Mouse (Mus musculus): Measurements from ENCODE around the gene Gfod1.

The Gfod1 gene

DNA sequence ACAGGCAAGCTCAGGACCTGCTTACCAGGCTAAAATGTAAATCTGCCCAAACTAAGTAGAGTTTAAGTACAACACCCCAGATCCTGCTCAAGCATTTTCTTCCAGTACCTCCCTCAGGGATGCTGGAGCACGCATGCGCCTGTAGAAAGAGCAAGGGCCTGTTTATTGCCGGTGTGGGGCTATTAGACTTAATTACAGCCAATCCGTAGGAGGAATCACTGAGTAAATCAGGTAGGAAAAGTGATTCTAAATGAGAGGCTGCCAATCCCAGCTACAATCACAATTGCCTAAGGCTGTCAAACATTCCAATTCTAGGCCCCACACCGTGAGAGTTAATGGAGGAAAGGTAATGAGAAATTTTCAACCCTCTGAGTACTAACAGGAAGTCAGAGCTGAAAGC, 145.7 kb downstream of the Gfod1 start:
- DNase-seq (ENCODE audit: low spot score in 2 of 2), result no peak

DNA sequence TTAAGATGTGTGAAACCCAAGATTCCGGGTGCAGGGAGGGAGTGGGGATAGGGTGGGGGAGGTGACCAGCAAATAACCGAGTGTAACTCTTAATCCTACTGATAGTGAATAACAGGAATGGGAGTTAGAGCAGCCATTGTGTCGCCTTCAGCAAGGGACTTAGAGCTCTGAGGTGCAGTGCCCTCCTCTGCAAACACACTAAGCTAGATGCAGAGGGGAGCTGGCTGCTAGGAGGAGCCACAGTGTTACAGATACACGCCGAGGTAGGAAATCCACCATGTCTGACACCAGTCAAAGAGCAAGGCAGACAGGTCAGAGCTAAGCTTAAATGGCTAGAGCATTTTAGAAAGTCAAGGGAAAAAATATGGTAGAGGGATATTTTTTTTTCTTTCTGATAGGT, 146.6 kb downstream of the Gfod1 start:
- no peak for DNase-seq (ENCODE audit: low spot score in 2 of 2)

DNA sequence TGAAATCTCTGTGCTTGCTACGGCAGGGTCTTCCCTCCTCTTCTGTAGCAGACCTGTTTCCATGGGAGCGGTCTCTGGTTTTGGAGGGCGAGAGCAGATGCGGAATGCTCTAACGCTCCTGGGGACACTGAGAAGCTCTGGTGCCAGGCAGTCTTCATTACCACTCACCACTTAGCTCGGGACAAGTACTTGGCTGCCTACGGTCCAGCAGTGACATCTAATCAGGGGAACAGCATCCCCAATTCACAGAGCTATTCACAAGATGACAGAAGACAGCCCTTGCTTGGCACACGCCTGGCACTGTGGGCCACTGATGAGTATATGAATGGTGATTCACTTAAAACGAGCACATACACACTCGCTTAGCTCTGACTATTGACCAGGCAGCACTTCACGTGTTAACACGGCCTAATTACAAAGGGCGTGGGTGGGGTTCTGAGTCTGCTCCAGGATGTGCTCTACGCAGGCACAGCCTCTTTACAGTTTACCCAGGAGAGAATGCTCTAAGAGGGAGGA, 151.9 kb downstream of the Gfod1 start:
- no peak for DNase-seq (ENCODE audit: low spot score in 2 of 2)

DNA sequence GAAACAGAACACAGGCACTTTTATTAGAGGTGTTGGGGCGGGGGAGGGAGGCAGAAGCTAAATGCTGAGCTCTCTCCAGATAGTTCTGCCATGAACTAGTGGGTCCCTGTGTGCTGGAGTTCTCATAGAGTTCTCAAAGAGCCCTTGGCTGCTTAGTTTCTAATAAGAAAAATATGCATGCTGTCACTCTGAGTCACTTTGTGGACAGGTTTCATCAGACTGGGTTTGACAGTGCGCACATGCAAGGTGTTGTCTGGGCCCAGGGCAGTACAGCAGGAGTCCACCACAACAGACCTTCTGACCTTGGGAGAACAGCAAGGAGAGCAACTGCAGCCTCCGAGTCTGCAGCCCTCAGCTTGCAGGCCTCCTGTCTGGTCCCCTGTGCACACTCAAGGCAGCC, 154.3 kb downstream of the Gfod1 start:
- DNase-seq (ENCODE audit: low spot score in 2 of 2), result no peak

DNA sequence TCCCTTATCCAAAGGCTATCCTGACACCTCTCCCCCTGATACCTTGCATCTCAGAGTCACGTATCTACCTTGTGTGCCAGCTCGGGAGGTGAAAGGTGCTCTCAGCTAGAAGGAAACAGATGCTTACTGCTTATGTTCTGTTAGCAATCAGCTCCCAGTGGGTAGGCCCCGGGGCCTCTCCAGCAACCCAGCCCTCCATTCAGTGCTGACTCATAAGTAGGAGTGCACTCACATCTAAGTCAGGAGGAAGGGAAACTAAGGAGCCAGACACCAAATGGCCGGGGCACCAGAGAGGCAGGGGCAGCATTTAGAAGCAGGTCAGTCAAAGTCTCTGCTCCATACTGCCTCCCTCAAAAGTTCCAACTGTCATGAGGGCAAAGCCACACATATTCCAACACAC, 155.3 kb downstream of the Gfod1 start:
- DNase-seq (ENCODE audit: low spot score in 2 of 2), result no peak

DNA sequence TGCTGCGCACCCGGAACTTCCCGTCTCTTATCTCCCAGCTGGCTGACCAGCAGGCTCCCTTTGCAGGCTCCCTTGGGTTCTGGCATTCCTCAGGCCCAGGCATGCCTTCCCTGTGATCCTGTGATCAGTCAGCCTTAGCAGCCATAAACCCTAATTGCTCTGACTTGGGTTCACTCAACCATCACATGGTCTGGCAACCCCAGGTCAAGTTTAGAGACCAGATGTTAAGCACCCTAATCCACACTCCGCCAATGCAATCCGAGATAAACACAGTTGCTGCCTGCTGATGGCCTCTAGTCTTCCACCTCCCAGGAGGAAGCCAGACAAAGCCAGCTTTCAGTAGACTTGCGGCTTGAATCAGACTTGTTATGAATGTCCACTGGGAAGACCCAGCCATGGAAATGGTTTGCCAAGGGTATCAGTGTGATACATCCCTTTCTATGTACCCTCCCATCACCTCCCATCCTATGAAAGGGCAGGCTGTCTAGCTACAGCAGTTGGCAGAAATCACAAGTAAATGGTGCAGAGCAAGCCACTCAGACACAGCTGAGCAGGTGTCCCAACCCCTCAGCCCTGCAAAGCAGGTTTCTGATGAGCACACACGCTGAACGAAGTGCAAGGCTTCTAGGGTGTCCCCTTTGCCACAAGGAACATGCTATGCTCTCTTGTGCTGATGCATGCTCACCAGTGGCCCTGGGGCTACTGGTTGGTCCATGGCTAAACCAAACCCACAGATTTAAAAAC, 157.3 kb downstream of the Gfod1 start:
- DNase-seq (ENCODE audit: low spot score in 2 of 2), result no peak
